Mouse (Mus musculus) stomach, embryonic 16.5 days (tissue): ENCODE data around the gene Ccdc180. TPM values are rescaled to one million over a fixed set of nuclear protein-coding genes. Genes with fewer than 3 reads are reported as not detected.

Experiments
- ATAC-seq: fragments of 200-750 bp; cut with Nextera tagmentation; 2 replicates; pipeline ENCODE4 v1.8.0; 2017; ENCODE audit warnings: moderate number of reproducible peaks, moderate TSS enrichment; ENCODE audit not compliant: insufficient read depth, low FRiP score
- H3K27ac ChIP-seq: fragments of 300-500 bp; sonication (generic); 2 replicates; pipeline ENCODE4 v1.5.1; 2014; ENCODE audit warnings: low read length
- H3K27me3 ChIP-seq: fragments of 300-500 bp; sonication (generic); 2 replicates; pipeline ENCODE4 v1.6.1; 2014; ENCODE audit warnings: low read length, control low read depth, mixed read lengths; ENCODE audit not compliant: control insufficient read depth, insufficient read depth
- H3K36me3 ChIP-seq: fragments of 300-500 bp; sonication (generic); 2 replicates; pipeline ENCODE4 v1.6.1; 2014; ENCODE audit warnings: low read length; ENCODE audit not compliant: control insufficient read depth, insufficient read depth
- H3K4me1 ChIP-seq: fragments of 300-500 bp; sonication (generic); 2 replicates; pipeline ENCODE4 v1.6.1; 2014; ENCODE audit warnings: low read length, control low read depth, mixed read lengths; ENCODE audit not compliant: control insufficient read depth, insufficient read depth
- H3K4me2 ChIP-seq: fragments of 300-500 bp; sonication (generic); 2 replicates; pipeline ENCODE4 v1.6.1; 2014; ENCODE audit warnings: low read depth, low read length, mixed read lengths
- H3K4me3 ChIP-seq: fragments of 300-500 bp; sonication (generic); replicated peaks from 2 replicates; pipeline ENCODE4 v1.5.1; 2014; ENCODE audit warnings: mild to moderate bottlenecking, low read length
- H3K9ac ChIP-seq: fragments of 300-500 bp; sonication (generic); 2 replicates; pipeline ENCODE4 v1.6.1; 2014; ENCODE audit warnings: low read length
- H3K9me3 ChIP-seq: fragments of 300-500 bp; sonication (generic); replicated peaks from 2 replicates; pipeline ENCODE4 v1.6.1; 2016; ENCODE audit warnings: low read length, control low read depth; ENCODE audit not compliant: control insufficient read depth
- WGBS: fragments of 180-500 bp; shearing (Covaris S2); extraction: QIAGEN DNeasy Blood & Tissue Kit; methylation state at CpG from one replicate; pipeline ENCODE4 v1.1.7; 2014; 5-methylcytosine and 5-hydroxymethylcytosine counted together
- polyA plus RNA-seq: library from polyadenylated mRNA; unstranded; fragments of >200 nt; fragmentation: Nextera tagmentation; extraction: Ambion mirVana; gene quantifications from 2 replicates; pipeline ENCODE4 v1.2.1, GENCODE M21; 2015

Ccdc180 gene
- polyA plus RNA-seq, 1 experiment from 2014 or later, result 0.28 TPM

DNA sequence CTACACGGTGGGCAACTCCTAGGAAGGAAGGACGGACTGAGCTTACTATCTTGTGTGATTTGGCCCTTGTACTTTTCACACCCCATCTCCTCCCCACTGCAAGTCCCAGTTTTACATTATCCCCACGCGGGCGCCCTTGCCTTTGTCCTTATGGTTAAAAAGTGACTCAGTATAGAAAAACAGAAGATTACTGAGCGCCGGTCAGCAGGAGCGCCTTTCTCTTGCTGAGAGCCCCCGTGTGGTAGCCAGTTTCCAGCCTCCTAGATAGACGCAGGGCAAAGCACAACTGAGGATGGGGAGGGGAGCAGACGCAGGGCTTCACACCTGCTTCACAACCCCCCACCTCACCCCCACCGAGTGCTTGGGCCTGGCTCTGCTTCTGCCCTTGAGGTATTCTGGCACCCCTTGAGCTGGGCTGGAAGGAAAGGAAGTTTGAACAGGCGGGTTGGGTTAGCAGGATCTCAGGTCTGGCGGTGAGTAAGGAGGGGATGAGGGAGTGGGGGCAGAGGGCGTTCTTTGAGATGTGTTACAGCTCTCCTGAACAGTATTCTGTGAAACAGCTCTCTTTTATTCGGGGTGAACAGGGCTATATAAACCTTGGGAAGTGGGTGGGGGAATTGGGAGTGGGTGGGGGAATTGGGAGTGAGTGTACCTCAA is 6.5 kb downstream of the Ccdc180 start:
- Histone ChIP-seq H3K27ac (no peak overlapping the region), H3K27me3 (no peaks in the 10 kb centered on the region), H3K9me3 (no peaks in the 10 kb centered on the region), H3K4me2 (no peak overlapping the region), H3K4me3 (no peak overlapping the region), H3K36me3 (no peaks in the 10 kb centered on the region), H3K9ac (no peak overlapping the region; the same call in 1 of the 2 replicates), H3K4me1 (no peaks in the 10 kb centered on the region)
- peak; percentile 63 for ATAC-seq
- WGBS, result 9% methylated on average over 16 of the region's 16 CpGs

DNA sequence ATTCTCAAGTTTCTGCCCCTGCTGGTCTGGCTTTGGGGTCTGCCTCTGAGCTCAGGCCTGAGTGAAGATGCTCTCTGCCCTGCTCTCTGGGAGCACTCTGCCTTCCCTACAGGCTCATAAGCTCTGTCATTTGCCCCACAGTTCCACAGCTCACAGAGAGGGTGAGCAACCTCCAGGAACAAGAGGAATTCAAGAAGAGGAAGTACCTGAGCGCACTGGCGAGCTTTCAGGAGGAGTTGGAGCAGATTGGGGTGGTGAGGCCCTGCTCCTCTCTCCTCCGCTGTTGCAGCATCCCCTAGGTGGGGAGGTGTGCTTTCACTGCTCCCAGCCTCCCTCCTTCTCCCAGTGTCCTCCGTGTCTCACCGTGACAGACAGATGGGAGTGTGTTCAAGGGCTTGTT is 8.3 kb downstream of the Ccdc180 start:
- Histone ChIP-seq H3K4me2 (no peak overlapping the region), H3K9me3 (no peaks in the 10 kb centered on the region), H3K4me1 (no peaks in the 10 kb centered on the region), H3K27ac (no peak overlapping the region), H3K4me3 (no peak overlapping the region), H3K27me3 (no peaks in the 10 kb centered on the region), H3K9ac (no peak overlapping the region), H3K36me3 (no peaks in the 10 kb centered on the region)
- no peak for ATAC-seq
- WGBS, result 45% methylated on average over 5 of the region's 5 CpGs

DNA sequence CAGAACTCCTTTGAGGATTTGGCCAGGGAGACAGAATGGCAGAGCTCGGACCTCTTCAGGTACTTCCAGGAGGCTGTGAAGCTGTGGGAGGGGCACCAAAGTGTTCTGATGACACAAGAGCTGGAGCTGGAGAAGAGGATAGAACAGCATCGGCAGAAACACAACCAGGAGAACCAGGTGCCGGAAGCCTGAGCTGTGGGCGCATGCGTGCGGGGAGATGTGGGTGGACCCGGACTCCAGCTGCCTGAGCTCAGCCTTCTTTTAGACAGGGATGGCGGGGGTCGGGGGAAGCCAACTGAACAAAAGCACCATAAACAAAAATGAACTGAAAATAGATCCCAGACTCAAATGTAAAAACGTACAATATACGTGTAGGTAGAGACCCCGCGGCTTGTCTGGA is 19.2 kb downstream of the Ccdc180 start:
- no peak overlapping the region for H3K4me2 ChIP-seq
- H3K27ac ChIP-seq, result no peak overlapping the region
- no peak for ATAC-seq
- no peaks in the 10 kb centered on the region for H3K4me1 ChIP-seq
- H3K4me3 ChIP-seq, result no peak overlapping the region
- no peaks in the 10 kb centered on the region for H3K9me3 ChIP-seq
- no peaks in the 10 kb centered on the region for H3K27me3 ChIP-seq
- H3K36me3 ChIP-seq, result no peaks in the 10 kb centered on the region
- WGBS, result 70% methylated on average over 13 of the region's 13 CpGs
- H3K9ac ChIP-seq, result no peak overlapping the region

DNA sequence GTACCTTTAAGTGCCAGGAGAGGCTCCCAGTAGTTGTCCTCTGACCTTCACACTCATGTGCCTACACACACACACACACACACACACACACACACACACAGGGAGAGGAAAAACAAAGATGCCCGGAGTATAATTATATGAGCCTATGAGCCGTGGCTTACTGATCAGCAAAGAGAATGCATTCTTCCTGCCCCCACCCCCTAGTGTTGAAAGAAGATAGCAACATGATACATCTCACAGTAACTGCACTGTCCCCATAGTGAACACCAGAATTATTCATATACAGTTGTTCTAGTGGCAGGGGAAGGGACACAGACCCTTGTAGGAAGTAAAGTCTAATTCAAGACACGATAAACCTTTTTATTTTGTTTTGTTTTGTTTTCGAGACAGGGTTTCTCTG is 19.8 kb downstream of the Ccdc180 start:
- ATAC-seq, result no peak
- H3K27me3 ChIP-seq, result no peaks in the 10 kb centered on the region

DNA sequence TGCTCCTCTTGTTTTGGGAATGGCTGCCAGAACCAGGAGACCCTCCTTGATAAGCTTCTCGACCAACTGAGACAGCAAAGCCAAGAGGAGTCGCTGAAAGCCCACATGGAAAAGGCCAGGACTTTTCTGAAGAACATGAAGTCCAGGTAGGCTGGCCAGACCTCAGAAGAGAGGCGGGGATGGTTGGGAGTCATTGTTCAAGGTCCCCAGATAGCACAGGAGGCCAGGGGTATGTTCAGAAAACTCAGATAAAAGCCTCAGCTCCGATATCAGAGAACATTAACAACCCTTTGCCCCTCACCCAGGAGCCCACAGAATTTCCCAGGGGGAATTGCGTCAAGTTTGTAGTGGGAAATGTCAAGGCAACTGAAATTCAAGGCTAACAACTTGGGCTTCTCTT is 21.2 kb downstream of the Ccdc180 start:
- H3K27ac ChIP-seq, result no peak overlapping the region
- no peak overlapping the region for H3K4me3 ChIP-seq
- no peak for ATAC-seq
- WGBS, result 70% methylated on average over 5 of the region's 5 CpGs
- H3K27me3 ChIP-seq, result no peaks in the 10 kb centered on the region
- H3K9me3 ChIP-seq, result no peaks in the 10 kb centered on the region
- no peak overlapping the region for H3K4me2 ChIP-seq
- H3K4me1 ChIP-seq, result no peaks in the 10 kb centered on the region
- H3K9ac ChIP-seq, result no peak overlapping the region
- H3K36me3 ChIP-seq, result no peaks in the 10 kb centered on the region

More for the DNA sequence above, 19.8 kb downstream of the Ccdc180 start:
- no peak overlapping the region for H3K27ac ChIP-seq
- H3K4me2 ChIP-seq, result no peak overlapping the region
- no peaks in the 10 kb centered on the region for H3K36me3 ChIP-seq
- no peaks in the 10 kb centered on the region for H3K4me1 ChIP-seq
- WGBS, result 70% methylated on average over 4 of the region's 4 CpGs
- no peak overlapping the region for H3K9ac ChIP-seq
- no peaks in the 10 kb centered on the region for H3K9me3 ChIP-seq
- no peak overlapping the region for H3K4me3 ChIP-seq

DNA sequence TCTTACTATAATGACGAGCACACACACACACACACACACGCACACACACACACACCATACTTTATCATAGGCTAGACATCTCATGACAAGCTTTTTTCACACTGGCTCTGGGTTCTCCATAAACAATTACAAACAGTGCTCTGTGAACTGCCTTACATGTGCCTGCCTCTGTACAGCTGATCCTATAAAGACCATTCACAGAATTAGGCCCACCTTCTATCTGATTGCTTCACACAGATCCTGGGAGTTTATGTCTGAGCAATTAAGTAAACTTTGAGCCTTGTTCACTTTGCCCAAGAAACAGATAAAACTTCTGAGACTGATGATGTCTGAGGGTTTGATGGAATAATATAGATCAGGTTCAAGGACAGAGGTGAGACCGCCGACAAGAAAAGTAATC is 21.8 kb downstream of the Ccdc180 start:
- ATAC-seq, result no peak
- Histone ChIP-seq H3K4me3 (no peak overlapping the region), H3K27me3 (no peaks in the 10 kb centered on the region), H3K36me3 (no peaks in the 10 kb centered on the region), H3K4me1 (no peaks in the 10 kb centered on the region), H3K27ac (no peak overlapping the region), H3K9me3 (no peaks in the 10 kb centered on the region), H3K9ac (no peak overlapping the region), H3K4me2 (no peak overlapping the region)
- WGBS, result 74% methylated on average over 4 of the region's 4 CpGs

DNA sequence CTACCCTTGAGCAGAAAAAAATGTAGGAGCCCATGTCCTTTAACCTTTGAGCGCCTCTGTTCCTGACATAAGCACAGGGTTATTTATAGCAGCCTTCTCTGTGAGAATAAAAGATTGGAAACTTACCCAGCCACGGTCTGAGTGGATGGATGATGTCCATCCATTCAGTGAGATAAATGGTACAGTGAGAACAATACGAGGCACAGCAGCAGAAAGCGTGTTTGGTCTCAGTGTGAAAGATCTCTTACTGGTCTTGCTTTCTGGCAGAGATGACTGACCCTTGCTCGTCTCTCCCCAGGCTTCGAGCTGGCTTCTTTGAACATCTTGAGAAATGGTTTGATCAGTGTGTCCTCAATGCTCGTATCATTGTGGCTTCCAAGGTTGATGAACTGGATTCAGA is 27.0 kb downstream of the Ccdc180 start:
- H3K27me3 ChIP-seq, result no peaks in the 10 kb centered on the region
- H3K36me3 ChIP-seq, result no peaks in the 10 kb centered on the region
- no peak overlapping the region for H3K9ac ChIP-seq
- no peaks in the 10 kb centered on the region for H3K9me3 ChIP-seq
- H3K4me2 ChIP-seq, result no peak overlapping the region
- 72% methylated on average over 7 of the region's 7 CpGs for WGBS
- H3K4me1 ChIP-seq, result no peaks in the 10 kb centered on the region
- ATAC-seq, result no peak
- no peak overlapping the region for H3K4me3 ChIP-seq
- H3K27ac ChIP-seq, result no peak overlapping the region

DNA sequence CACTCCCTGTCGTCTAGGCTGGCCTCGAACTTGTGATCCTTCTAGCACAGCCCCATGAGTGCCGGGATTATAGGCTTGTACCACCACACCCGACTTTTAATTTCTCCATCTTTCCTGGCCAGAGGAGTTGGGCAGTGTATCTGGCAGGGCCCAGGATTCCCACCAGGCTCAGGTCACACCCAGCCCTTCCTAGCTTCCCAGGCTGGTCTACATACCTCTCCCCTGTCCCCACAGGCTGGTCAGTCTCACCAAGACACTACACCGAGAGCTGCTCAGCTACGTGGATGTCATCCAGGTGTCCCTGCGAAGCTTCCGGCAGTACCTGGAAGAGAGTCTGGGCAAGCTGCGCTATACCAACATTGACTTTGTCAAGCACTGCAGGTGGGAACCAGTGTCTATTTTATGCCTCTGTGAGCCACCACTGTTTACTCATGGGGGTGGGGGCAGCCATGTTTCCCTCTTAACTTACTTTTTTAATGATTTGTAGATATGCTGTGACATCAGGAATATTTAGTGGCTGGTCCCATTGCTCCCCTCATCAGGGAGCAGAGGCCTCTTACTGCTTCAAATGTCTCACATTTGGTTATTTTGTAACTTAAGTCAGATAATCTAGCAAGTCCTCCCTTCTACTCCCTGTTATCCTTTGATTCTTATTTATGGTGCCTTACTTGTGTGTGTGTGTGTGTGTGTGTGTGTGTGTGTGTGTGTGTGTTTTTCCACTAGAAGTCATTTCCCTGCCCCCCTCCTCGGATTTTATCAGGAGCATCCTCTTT is 31.7 kb downstream of the Ccdc180 start:
- no peaks in the 10 kb centered on the region for H3K9me3 ChIP-seq
- no peaks in the 10 kb centered on the region for H3K27me3 ChIP-seq
- no peak overlapping the region for H3K4me3 ChIP-seq
- no peak overlapping the region for H3K4me2 ChIP-seq
- no peak overlapping the region for H3K9ac ChIP-seq
- no peaks in the 10 kb centered on the region for H3K36me3 ChIP-seq
- no peak for ATAC-seq
- no peak overlapping the region for H3K27ac ChIP-seq
- H3K4me1 ChIP-seq, result no peaks in the 10 kb centered on the region
- 77% methylated on average over 10 of the region's 10 CpGs for WGBS

DNA sequence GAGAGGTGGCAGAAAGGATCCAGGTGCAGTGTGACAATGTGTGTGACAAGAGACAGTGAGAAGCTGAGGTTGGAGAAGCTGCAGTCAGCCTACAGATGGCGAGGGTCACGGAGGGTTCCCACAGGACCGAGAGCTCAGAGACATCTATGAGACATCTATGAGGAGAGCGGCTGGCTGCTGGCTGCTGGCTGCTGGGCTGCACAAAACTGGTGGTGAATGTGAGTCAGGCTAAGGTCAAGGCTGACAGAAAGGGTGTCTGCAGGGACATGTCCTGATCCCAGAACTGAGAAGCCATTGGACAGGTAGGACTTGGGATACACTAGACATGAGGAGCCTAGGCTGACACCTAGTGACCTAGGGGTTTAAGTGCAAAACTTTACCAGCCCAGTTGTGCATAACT is 33.9 kb downstream of the Ccdc180 start:
- Histone ChIP-seq H3K36me3 (no peaks in the 10 kb centered on the region), H3K4me1 (no peaks in the 10 kb centered on the region), H3K27me3 (no peaks in the 10 kb centered on the region), H3K9ac (no peak overlapping the region), H3K4me2 (no peak overlapping the region), H3K9me3 (no peaks in the 10 kb centered on the region), H3K4me3 (no peak overlapping the region), H3K27ac (no peak overlapping the region)
- ATAC-seq, result no peak
- 85% methylated on average over 4 of the region's 4 CpGs for WGBS
